Mouse (Mus musculus) thymus, adult 2 months (tissue): ENCODE measurements around the gene Slc6a4. TPM values are rescaled to one million over a fixed set of nuclear protein-coding genes. Genes with fewer than 3 reads are reported as not detected.

Source experiments
- DNase-seq: peaks from one replicate; pipeline ENCODE4 v3.0.0; 2021
- H3K27ac ChIP-seq: fragments of 200-500 bp; 2 replicates; pipeline ENCODE4 v1.5.1; 2012; ENCODE audit warnings: low read length, control low read depth; ENCODE audit not compliant: control insufficient read depth, insufficient read depth
- H3K27me3 ChIP-seq: fragments of 200-500 bp; 2 replicates; pipeline ENCODE4 v1.6.1; 2012; ENCODE audit warnings: mild to moderate bottlenecking, low read length, moderate library complexity, mixed read lengths; ENCODE audit not compliant: control insufficient read depth, insufficient read depth
- H3K36me3 ChIP-seq: fragments of 200-500 bp; 2 replicates; pipeline ENCODE4 v1.6.1; 2012; ENCODE audit warnings: mild to moderate bottlenecking, low read length, moderate library complexity; ENCODE audit not compliant: control insufficient read depth, insufficient read depth
- H3K4me1 ChIP-seq: fragments of 200-500 bp; replicated peaks from 2 replicates; pipeline ENCODE4 v1.6.1; 2012; ENCODE audit warnings: low read length; ENCODE audit not compliant: control insufficient read depth, insufficient read depth
- H3K4me3 ChIP-seq: fragments of 200-500 bp; 2 replicates; pipeline ENCODE4 v1.5.1; 2012; ENCODE audit warnings: mild to moderate bottlenecking, low read length, control low read depth, moderate library complexity; ENCODE audit not compliant: control insufficient read depth, insufficient read depth
- CTCF ChIP-seq: fragments of 200-500 bp; IDR thresholded peaks from 2 replicates; pipeline ENCODE4 v1.5.1; 2012; ENCODE audit warnings: mild to moderate bottlenecking, control low read depth, low read length, moderate library complexity, borderline replicate concordance; ENCODE audit not compliant: control insufficient read depth, poor library complexity, insufficient read depth; ENCODE audit errors: extremely low read depth
- POLR2A ChIP-seq: fragments of 200-500 bp; IDR thresholded peaks from 2 replicates; pipeline ENCODE4 v1.6.1; 2012; ENCODE audit warnings: mild to moderate bottlenecking, low read length, control low read depth, moderate library complexity; ENCODE audit not compliant: control insufficient read depth, poor library complexity, insufficient read depth; ENCODE audit errors: extremely low read depth
- WGBS: fragments of 180-500 bp; shearing (Covaris S2); methylation state at CpG from one replicate; pipeline ENCODE4 v1.1.7; 2018; 5-methylcytosine and 5-hydroxymethylcytosine counted together
- polyA plus RNA-seq: library from polyadenylated mRNA; depleted of rRNA; stranded (reverse); fragments of >200 nt; gene quantifications from 2 replicates; pipeline ENCODE4 v1.2.3, GENCODE M21; 2012; rRNA removed

Gene Slc6a4
- polyA plus RNA-seq: 5.9 and 6.5 TPM in 2 replicates

GRCm38 (mm10) chr11:76997916-76998704, at the start of gene Slc6a4:
Gene Slc6a4, plus strand, starts transcription at chr11:76998603.
- WGBS: 2% methylated on average over 52 of the region's 52 CpGs
- Histone ChIP-seq H3K27ac (no peak within 1 kb of the TSS), H3K27me3 (peaks cover 21% of the 10 kb centered on the region), H3K4me1 (peaks cover 12% of the 10 kb centered on the region), H3K36me3 (no peaks in the 10 kb centered on the region), H3K4me3 (peak within 1 kb of the TSS; percentile 33; the same call in 1 of the 2 replicates)
- TF ChIP-seq POLR2A (no peak), CTCF (no peak)
- DNase-seq: no peak

- no peak for TF ChIP-seq POLR2A
- no peak for TF ChIP-seq CTCF
- H3K4me3 ChIP-seq: no peak overlapping the region
- DNase-seq: no peak
- H3K36me3 ChIP-seq: peaks cover 62% of the 10 kb centered on the region
- H3K27ac ChIP-seq: no peak overlapping the region
- H3K27me3 ChIP-seq: no peaks in the 10 kb centered on the region
- 53% methylated on average over 2 of the region's 2 CpGs for WGBS
- no peaks in the 10 kb centered on the region for H3K4me1 ChIP-seq
These were observed 44.9 kb upstream of the Slc6a4 start for GRCm38 (mm10) chr11:76953536-76953935.

- Histone ChIP-seq H3K4me1 (no peaks in the 10 kb centered on the region), H3K4me3 (no peak overlapping the region), H3K36me3 (peaks cover 50% of the 10 kb centered on the region), H3K27ac (no peak overlapping the region), H3K27me3 (no peaks in the 10 kb centered on the region)
- WGBS: 94% methylated on average over 3 of the region's 3 CpGs
- TF ChIP-seq POLR2A: no peak
- TF ChIP-seq CTCF: no peak
- no peak for DNase-seq
These were observed 32.7 kb upstream of the Slc6a4 start for GRCm38 (mm10) chr11:76965703-76966102.

GRCm38 (mm10) chr11:76970328-76970727, 28.1 kb upstream of the Slc6a4 start:
- Histone ChIP-seq H3K4me3 (no peak overlapping the region), H3K36me3 (peaks cover 78% of the 10 kb centered on the region), H3K27me3 (no peaks in the 10 kb centered on the region), H3K27ac (no peak overlapping the region), H3K4me1 (no peaks in the 10 kb centered on the region)
- TF ChIP-seq POLR2A (no peak), CTCF (no peak)
- 36% methylated on average over 2 of the region's 2 CpGs for WGBS
- no peak for DNase-seq

GRCm38 (mm10) chr11:76974680-76975319, 23.6 kb upstream of the Slc6a4 start:
- DNase-seq: no peak
- Histone ChIP-seq H3K36me3 (peaks cover 57% of the 10 kb centered on the region), H3K27me3 (no peaks in the 10 kb centered on the region), H3K4me1 (no peaks in the 10 kb centered on the region), H3K4me3 (no peak overlapping the region), H3K27ac (no peak overlapping the region)
- TF ChIP-seq CTCF: no peak
- no peak for TF ChIP-seq POLR2A
- 94% methylated on average over 7 of the region's 7 CpGs for WGBS

- H3K36me3 ChIP-seq: peaks cover 22% of the 10 kb centered on the region
- H3K4me3 ChIP-seq: no peak overlapping the region
- no peak for DNase-seq
- WGBS: 79% methylated on average over 5 of the region's 5 CpGs
- no peaks in the 10 kb centered on the region for H3K4me1 ChIP-seq
- no peak for TF ChIP-seq CTCF
- no peak for TF ChIP-seq POLR2A
- H3K27me3 ChIP-seq: no peaks in the 10 kb centered on the region
- no peak overlapping the region for H3K27ac ChIP-seq
These were observed 16.7 kb upstream of the Slc6a4 start for GRCm38 (mm10) chr11:76981570-76982141.

- H3K27me3 ChIP-seq: no peaks in the 10 kb centered on the region
- H3K27ac ChIP-seq: no peak overlapping the region
- 93% methylated on average over 4 of the region's 4 CpGs for WGBS
- TF ChIP-seq POLR2A (no peak), CTCF (no peak)
- no peaks in the 10 kb centered on the region for H3K4me1 ChIP-seq
- H3K4me3 ChIP-seq: no peak overlapping the region
- H3K36me3 ChIP-seq: peaks cover 30% of the 10 kb centered on the region
- no peak for DNase-seq
These were observed 16.0 kb upstream of the Slc6a4 start for GRCm38 (mm10) chr11:76982415-76982814.
